Mouse (Mus musculus) cortical plate, adult 2 months (tissue): ENCODE results near the gene Pcca. TPM values are rescaled to one million over a fixed set of nuclear protein-coding genes. Genes with fewer than 3 reads are reported as not detected.

ENCODE experiments used
- H3K27ac ChIP-seq: fragments of 200-500 bp; 2 replicates; pipeline ENCODE4 v1.5.1; 2012; ENCODE audit warnings: low read length, control low read depth, inconsistent platforms; ENCODE audit not compliant: insufficient read depth
- H3K4me1 ChIP-seq: fragments of 200-500 bp; 2 replicates; pipeline ENCODE4 v1.6.1; 2011; ENCODE audit warnings: low read length; ENCODE audit not compliant: control insufficient read depth, insufficient read depth
- H3K4me3 ChIP-seq: fragments of 200-500 bp; 2 replicates; pipeline ENCODE4 v1.5.1; 2011; ENCODE audit warnings: mild to moderate bottlenecking, low read length, control low read depth; ENCODE audit not compliant: insufficient read depth
- CTCF ChIP-seq: fragments of 200-500 bp; IDR thresholded peaks from 2 replicates; pipeline ENCODE4 v1.5.1; 2011; ENCODE audit warnings: mild to moderate bottlenecking, control low read depth, low read length; ENCODE audit not compliant: insufficient read depth; ENCODE audit errors: extremely low read depth
- POLR2A ChIP-seq: fragments of 200-500 bp; IDR thresholded peaks from 2 replicates; pipeline ENCODE4 v1.6.1; 2011; ENCODE audit warnings: mild to moderate bottlenecking, low read length, control low read depth; ENCODE audit not compliant: insufficient read depth; ENCODE audit errors: extremely low read depth
- polyA plus RNA-seq: library from polyadenylated mRNA; depleted of rRNA; stranded (reverse); fragments of >200 nt; gene quantifications from 2 replicates; pipeline ENCODE4 v1.2.3, GENCODE M21; 2012

The Pcca gene
- polyA plus RNA-seq, 1 experiment: 34.9 TPM

DNA sequence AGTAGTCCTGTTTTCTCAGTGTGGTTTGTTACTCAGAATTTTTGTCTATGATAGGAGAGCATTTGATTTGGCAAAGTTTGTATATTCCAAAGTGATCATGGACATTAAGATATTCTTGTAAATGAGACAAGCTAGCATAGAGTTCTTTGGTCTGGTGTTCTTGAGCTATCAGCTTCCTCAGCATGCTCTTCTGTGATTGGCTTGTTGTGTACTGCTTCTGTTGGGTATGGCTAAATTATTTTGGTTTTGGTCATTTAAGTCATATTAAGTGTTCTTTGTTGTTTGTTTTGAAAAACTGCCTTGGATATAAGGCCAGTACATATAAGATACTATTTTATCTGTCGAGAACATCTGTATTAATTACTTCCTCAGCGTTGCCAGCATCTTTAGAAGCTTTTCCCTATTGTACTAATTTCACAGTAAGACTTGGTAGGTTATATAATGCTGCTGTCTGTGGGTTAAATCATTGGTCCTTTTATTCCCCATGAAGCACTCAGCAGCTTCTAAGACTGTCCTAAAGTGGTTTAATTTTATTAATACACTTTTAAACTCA is 105.1 kb downstream of the Pcca start:
- H3K27ac ChIP-seq: no peak overlapping the region
- H3K4me1 ChIP-seq: no peaks in the 10 kb centered on the region; the same call in 1 of the 2 replicates
- TF ChIP-seq CTCF: no peak
- TF ChIP-seq POLR2A: no peak
- no peak overlapping the region for H3K4me3 ChIP-seq

DNA sequence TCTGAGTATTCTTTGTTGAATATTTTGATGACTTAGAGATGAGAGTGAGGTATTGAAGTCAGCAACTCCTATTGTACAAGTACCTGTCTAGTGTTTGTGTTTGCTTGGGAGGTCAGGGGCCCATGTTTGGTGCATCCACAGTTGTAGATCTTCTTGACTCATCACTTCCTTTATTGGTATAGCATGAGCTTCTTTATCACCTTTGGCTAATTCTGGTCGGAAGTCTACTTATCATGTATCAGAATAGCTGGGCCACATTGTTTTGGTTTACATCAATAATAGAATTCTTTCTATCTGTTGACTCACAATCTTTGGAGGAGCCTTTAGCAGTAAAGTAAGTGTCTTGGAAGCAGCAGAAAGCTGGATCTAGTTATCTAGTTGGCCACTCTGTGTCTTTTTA is 108.3 kb downstream of the Pcca start:
- no peak overlapping the region for H3K27ac ChIP-seq
- H3K4me3 ChIP-seq: no peak overlapping the region
- no peaks in the 10 kb centered on the region; the same call in 1 of the 2 replicates for H3K4me1 ChIP-seq
- TF ChIP-seq POLR2A (no peak), CTCF (no peak)

DNA sequence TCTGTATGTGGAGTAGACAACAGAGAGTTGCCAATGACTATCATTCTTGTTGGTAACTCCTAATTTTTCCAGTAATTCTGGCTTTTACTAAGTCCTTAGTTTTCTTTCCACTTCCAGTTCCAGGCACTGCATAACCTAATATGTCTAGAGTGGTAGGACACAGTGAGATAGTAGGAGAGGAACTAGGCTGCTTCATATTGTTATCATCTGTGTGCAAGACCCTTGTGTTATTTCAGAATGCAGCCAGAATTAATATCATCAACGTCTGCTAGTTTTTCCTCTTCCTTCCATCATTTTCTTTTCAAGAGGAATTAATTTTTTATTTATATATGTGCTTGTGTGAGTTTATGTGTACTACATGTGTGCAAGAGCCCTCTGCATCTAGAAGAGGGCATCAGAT is 114.1 kb downstream of the Pcca start:
- TF ChIP-seq POLR2A (no peak), CTCF (no peak)
- Histone ChIP-seq H3K27ac (no peak overlapping the region), H3K4me3 (no peak overlapping the region), H3K4me1 (no peaks in the 10 kb centered on the region; the same call in 1 of the 2 replicates)

DNA sequence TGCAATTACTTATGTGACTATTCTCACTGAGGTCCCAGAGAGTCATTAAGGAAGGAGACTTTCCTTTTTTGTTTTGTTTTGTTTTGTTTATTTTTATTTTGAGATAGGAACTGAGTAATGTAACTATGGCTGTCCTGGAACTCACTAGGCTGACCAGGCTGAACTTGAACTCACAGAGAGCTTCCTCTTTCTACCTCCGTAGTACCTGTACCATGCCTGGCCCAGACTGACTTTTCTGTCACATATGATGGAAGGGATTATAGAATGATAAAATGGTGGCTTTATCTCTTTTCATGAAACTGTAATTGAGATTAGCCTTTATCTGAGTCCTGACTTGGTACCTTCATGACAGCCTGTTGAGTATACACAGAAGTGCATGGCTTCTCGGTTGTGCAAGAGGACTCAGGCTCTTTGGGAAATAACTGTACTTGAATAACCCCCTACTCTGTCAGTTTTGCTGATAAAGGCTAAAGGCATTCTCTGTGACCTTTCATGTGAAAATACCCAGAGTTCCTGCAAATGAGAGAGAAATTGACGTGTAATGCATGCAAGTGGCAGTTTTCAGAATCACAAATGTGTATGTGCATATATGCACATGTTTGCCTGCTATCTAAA is 115.3 kb downstream of the Pcca start:
- no peak overlapping the region for H3K27ac ChIP-seq
- H3K4me1 ChIP-seq: no peaks in the 10 kb centered on the region
- no peak overlapping the region for H3K4me3 ChIP-seq
- TF ChIP-seq POLR2A (no peak), CTCF (no peak)

DNA sequence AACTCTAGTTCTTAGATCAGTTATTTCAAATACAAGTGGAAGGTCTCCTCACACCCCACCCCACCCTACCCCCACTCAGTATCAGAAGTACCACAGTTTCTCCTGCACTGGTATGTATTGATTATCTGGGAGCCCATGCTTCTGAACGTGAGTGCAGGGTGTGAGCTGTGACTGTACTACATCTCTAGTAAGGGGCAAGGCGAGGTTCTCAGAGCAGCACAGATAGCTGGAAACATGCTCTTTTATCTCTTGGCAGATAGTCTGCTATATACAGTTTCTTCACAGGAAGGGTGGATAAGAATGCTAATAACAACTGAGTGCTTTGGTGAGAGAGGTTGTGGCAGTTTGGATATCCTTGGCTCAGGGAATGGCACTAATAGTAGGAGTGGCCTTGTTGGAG is 117.6 kb downstream of the Pcca start:
- TF ChIP-seq CTCF (no peak), POLR2A (no peak)
- Histone ChIP-seq H3K4me1 (no peaks in the 10 kb centered on the region), H3K4me3 (no peak overlapping the region), H3K27ac (no peak overlapping the region)

DNA sequence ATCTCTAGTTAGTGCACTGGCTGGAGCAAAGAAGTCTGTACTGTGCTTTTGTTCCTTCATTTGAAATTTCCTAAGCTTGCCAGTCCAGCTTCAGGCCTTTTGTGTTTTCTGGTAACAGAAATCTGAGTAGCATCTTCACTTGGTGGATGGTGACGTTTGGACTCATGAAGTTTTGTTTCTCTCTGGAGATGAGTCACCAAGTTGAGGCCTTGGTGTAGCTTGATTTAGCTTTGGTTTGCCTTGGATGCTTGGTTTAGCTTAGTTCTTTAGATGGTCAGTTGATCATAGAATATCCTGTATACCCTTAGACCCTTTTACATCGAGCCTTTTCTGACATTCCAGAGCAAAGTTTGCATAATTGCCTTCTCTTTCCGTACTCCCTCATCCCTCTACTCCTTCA is 141.5 kb downstream of the Pcca start:
- Histone ChIP-seq H3K4me1 (no peaks in the 10 kb centered on the region), H3K4me3 (no peak overlapping the region), H3K27ac (no peak overlapping the region)
- TF ChIP-seq CTCF (no peak), POLR2A (no peak)

DNA sequence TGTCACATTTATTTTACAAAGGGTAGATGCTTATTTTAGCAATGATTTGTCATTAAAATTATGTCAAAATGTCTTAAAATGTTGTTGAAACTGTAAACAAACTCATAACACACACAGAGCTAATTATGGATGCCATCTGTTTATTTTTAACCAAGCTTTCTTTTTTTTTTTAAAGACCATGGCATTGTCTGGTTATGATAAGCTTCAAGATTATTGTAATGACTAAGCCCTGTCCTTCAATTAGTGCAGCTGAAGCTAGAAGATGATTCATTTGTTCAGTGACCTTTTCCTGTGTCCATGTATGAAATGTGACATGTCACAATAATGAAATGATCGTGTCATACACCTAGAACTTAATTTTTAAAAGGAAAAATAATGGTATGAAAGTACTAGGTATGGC is 149.5 kb downstream of the Pcca start:
- Histone ChIP-seq H3K27ac (no peak overlapping the region), H3K4me3 (no peak overlapping the region), H3K4me1 (peaks cover 2% of the 10 kb centered on the region)
- TF ChIP-seq CTCF (no peak), POLR2A (no peak)

DNA sequence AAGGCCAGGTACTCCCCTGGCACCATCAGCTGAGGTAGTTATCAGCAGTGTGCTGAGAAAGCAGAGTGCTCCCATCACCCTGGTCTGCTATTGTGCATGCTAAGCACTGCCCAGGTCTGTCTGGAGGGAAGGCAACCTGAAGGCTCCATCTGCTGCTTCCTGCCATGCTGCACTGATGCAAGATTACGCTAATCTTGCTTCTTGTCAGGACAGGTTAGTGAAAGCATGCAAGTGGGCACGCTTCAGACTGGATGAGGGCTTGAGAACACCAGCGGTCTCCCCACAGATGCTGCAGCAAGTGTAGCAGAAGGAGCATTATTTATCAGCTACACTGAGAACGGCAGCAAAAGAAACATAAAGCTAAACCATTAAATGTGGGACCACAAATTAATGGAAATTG is 150.1 kb downstream of the Pcca start:
- Histone ChIP-seq H3K4me3 (no peak overlapping the region), H3K27ac (no peak overlapping the region), H3K4me1 (peaks cover 2% of the 10 kb centered on the region)
- TF ChIP-seq POLR2A (no peak), CTCF (no peak)

DNA sequence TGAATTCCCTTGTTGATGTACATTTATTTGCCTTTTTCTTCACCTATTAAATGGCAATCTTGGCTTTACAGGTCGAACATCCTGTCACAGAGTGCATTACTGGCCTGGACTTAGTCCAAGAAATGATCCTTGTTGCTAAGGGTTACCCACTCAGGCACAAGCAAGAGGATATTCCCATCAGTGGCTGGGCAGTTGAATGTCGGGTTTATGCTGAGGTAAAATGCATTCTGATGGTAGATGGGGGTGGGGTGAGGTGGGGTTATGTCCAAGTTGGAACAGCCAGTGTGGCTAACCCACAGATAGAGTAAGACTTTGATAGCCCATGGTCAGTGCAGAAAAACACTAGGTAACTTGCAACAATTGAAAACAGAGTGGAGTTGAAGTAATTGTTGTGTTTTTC is 150.7 kb downstream of the Pcca start:
- TF ChIP-seq POLR2A (no peak), CTCF (no peak)
- Histone ChIP-seq H3K4me3 (no peak overlapping the region), H3K4me1 (peaks cover 2% of the 10 kb centered on the region), H3K27ac (no peak overlapping the region)

DNA sequence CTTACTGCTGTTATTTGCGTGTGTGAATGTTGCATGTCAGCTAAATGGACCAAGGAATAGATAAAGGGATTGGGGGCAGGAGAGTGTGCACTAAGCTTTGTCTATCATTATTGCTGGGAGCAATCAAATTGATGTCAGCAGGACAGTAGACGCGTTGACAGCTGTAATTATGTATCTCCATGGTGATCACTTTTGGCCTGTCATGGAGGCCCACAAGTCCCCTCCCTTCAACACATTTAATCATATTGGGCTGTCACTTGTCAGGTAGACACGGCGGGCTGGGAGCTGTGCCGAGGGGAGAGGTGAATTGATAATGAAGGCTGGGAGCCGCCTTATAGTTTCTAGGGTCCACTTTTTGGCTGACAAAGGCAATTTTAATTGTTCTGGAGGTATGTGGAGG is 153.3 kb downstream of the Pcca start:
- Histone ChIP-seq H3K27ac (no peak overlapping the region), H3K4me1 (peaks cover 2% of the 10 kb centered on the region), H3K4me3 (no peak overlapping the region)
- TF ChIP-seq CTCF (no peak), POLR2A (no peak)
